Mouse (Mus musculus) megakaryocyte, embryonic 14.5 days (primary cell): ENCODE measurements around the gene Cebpz.

ENCODE experiments used
- FLI1 ChIP-seq: IDR thresholded peaks from 2 replicates; pipeline ENCODE4 v1.6.1; 2012; ENCODE audit warnings: low read length, inconsistent platforms, mixed read lengths
- GATA1 ChIP-seq: IDR thresholded peaks from 3 replicates; pipeline ENCODE4 v1.6.1; 2012; ENCODE audit warnings: mixed read lengths, low read length, inconsistent platforms, borderline replicate concordance

- TF ChIP-seq GATA1 (no peak), FLI1 (no peak)
Measured at GRCm38 (mm10) chr17:78873886-78874285, 63.0 kb downstream of the Cebpz start.
